Mouse (Mus musculus): ENCODE measurements around the gene Trmt1. TPM values are rescaled to one million over a fixed set of nuclear protein-coding genes. Genes with fewer than 3 reads are reported as not detected.

Trmt1 gene
- 55.3 and 56.1 TPM in 2 replicates for polyA plus RNA-seq (2015; fragmentation: Nextera tagmentation; extraction: Ambion mirVana)

- peaks cover 27% of the 10 kb centered on the region for H3K4me1 ChIP-seq (replicated peaks; ENCODE audit: insufficient read depth, low read length)
- no peak for ATAC-seq (replicated peaks; ENCODE audit: low FRiP score, low read depth)
- WGBS, result 9% methylated on average over 20 of the region's 20 CpGs
- peak; percentile 46 for DNase-seq (ENCODE audit: low spot score)
- peak within 1 kb of the TSS; percentile 100 for H3K4me3 ChIP-seq (replicated peaks; ENCODE audit: low read depth, low read length)
- no peaks in the 10 kb centered on the region for H3K27me3 ChIP-seq (ENCODE audit: insufficient read depth, low read length)
- no peak for TF ChIP-seq CTCF (IDR thresholded peaks at IDR 0.05; ENCODE audit: low read depth)
- peak within 1 kb of the TSS; percentile 82 for H3K4me2 ChIP-seq (ENCODE audit: low read length)
- no peaks in the 10 kb centered on the region for H3K36me3 ChIP-seq (ENCODE audit: insufficient read depth, low read length)
- peak within 1 kb of the TSS; percentile 97 for H3K9ac ChIP-seq (ENCODE audit: low read depth, low read length)
- H3K27ac ChIP-seq, result peak within 1 kb of the TSS; percentile 95
- no peaks in the 10 kb centered on the region for H3K9me3 ChIP-seq (replicated peaks; ENCODE audit: low read length)
Measured at GRCm38 (mm10) chr8:84686191-84687002, at the start of gene Trmt1. TSS of gene Trmt1 (plus strand) at chr8:84686307.

GRCm38 (mm10) chr8:84637946-84638554 lies 48.1 kb upstream of the Trmt1 start:
- 31% methylated on average over 8 of the region's 8 CpGs for WGBS
- Histone ChIP-seq H3K9me3 (replicated peaks; ENCODE audit: low read length) (no peaks in the 10 kb centered on the region), H3K9ac (ENCODE audit: low read depth, low read length) (peak overlapping the region; percentile 77), H3K4me3 (replicated peaks; ENCODE audit: low read depth, low read length) (peak overlapping the region; percentile 53), H3K4me1 (replicated peaks; ENCODE audit: insufficient read depth, low read length) (no peaks in the 10 kb centered on the region; the same call in 1 of the 2 replicates), H3K27ac (peak overlapping the region; percentile 89), H3K4me2 (ENCODE audit: low read length) (peak overlapping the region; percentile 87), H3K27me3 (ENCODE audit: insufficient read depth, low read length) (no peaks in the 10 kb centered on the region), H3K36me3 (ENCODE audit: insufficient read depth, low read length) (no peaks in the 10 kb centered on the region)
- peak; percentile 15 for DNase-seq (ENCODE audit: low spot score)
- no peak for ATAC-seq (replicated peaks; ENCODE audit: low FRiP score, low read depth)
- no peak for TF ChIP-seq CTCF (IDR thresholded peaks at IDR 0.05; ENCODE audit: low read depth)

DNA sequence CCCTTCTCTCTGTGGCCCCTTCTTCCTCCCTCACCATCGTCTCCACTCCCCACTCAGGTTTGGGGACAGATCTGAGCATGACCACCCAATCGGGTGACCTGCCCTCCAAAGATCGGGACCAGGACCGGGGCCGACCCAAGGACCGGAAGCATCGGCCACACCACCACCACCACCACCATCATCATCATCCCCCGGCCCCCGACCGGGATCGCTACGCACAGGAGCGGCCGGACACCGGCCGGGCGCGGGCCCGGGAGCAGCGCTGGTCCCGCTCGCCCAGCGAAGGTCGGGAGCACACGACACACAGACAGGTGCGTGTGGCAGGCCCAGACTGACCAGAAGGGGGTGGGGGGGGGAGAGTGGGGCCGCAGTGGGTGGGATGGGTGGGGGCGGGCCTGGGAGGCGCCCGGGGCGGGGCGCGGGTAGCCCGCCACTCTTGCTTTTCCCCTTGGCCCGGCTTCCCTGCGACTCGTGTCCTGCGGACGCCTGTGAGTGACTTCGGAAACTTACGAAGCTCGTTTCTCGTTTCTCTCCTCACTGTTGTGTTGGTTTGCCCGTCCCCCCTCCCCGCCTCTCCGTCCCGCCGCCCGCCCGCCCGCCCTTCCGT lies 47.4 kb upstream of the Trmt1 start:
- H3K27ac ChIP-seq, result peak overlapping the region; percentile 89
- H3K4me3 ChIP-seq (replicated peaks; ENCODE audit: low read depth, low read length), result peak overlapping the region; percentile 53
- ATAC-seq (replicated peaks; ENCODE audit: low FRiP score, low read depth) (peak; percentile 15), DNase-seq (ENCODE audit: low spot score) (no peak)
- no peaks in the 10 kb centered on the region for H3K36me3 ChIP-seq (ENCODE audit: insufficient read depth, low read length)
- H3K4me2 ChIP-seq (ENCODE audit: low read length), result peak overlapping the region; percentile 87
- H3K9me3 ChIP-seq (replicated peaks; ENCODE audit: low read length), result no peaks in the 10 kb centered on the region
- TF ChIP-seq CTCF (IDR thresholded peaks at IDR 0.05; ENCODE audit: low read depth), result no peak
- peak overlapping the region; percentile 77 for H3K9ac ChIP-seq (ENCODE audit: low read depth, low read length)
- no peaks in the 10 kb centered on the region; the same call in 1 of the 2 replicates for H3K4me1 ChIP-seq (replicated peaks; ENCODE audit: insufficient read depth, low read length)
- WGBS, result 0% methylated on average over 43 of the region's 52 CpGs
- H3K27me3 ChIP-seq (ENCODE audit: insufficient read depth, low read length), result no peaks in the 10 kb centered on the region

GRCm38 (mm10) chr8:84639162-84640009 lies 46.7 kb upstream of the Trmt1 start:
- Histone ChIP-seq H3K9ac (ENCODE audit: low read depth, low read length) (peak overlapping the region; percentile 77), H3K36me3 (ENCODE audit: insufficient read depth, low read length) (no peaks in the 10 kb centered on the region), H3K4me3 (replicated peaks; ENCODE audit: low read depth, low read length) (peak overlapping the region; percentile 53), H3K4me1 (replicated peaks; ENCODE audit: insufficient read depth, low read length) (no peaks in the 10 kb centered on the region; the same call in 1 of the 2 replicates), H3K27me3 (ENCODE audit: insufficient read depth, low read length) (no peaks in the 10 kb centered on the region), H3K9me3 (replicated peaks; ENCODE audit: low read length) (no peaks in the 10 kb centered on the region), H3K27ac (peak overlapping the region; percentile 89), H3K4me2 (ENCODE audit: low read length) (peak overlapping the region; percentile 87)
- TF ChIP-seq CTCF (IDR thresholded peaks at IDR 0.05; ENCODE audit: low read depth), result peak; percentile 65
- under 1% methylated on average over 88 of the region's 106 CpGs for WGBS
- DNase-seq (ENCODE audit: low spot score) (peak; percentile 94), ATAC-seq (replicated peaks; ENCODE audit: low FRiP score, low read depth) (peak; percentile 92)

DNA sequence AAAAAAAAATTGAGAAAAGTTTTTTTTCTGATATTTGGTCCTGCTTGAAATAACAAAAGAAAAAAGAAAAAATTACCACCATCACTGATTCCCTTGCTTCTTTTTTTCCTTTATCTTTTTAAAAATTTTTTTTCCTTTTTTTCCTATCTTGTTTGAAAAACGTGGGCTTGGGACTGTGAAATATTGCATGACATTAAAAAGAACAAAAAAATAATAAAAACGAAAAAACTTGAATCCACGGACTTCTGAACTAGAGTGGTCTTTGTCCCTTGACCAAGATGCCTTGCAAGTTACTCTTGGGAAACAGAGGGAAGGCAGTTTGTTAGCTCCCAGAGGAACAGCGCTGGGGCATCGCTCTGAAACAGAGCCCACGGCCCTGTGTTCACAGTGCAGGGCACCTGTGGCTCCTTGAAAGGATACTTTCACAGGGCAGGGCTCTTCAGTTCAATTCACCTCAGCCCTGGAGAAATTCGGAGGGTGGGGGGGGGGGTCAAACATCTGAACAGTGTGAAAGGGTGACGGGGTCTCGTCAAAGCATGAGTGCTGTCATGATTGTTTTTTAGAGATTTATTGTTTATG lies 46.0 kb upstream of the Trmt1 start:
- ATAC-seq (replicated peaks; ENCODE audit: low FRiP score, low read depth) (no peak), DNase-seq (ENCODE audit: low spot score) (no peak)
- Histone ChIP-seq H3K4me1 (replicated peaks; ENCODE audit: insufficient read depth, low read length) (no peaks in the 10 kb centered on the region; the same call in 1 of the 2 replicates), H3K4me3 (replicated peaks; ENCODE audit: low read depth, low read length) (peak overlapping the region; percentile 43), H3K27me3 (ENCODE audit: insufficient read depth, low read length) (no peaks in the 10 kb centered on the region), H3K4me2 (ENCODE audit: low read length) (peak overlapping the region; percentile 58), H3K27ac (no peak overlapping the region), H3K36me3 (ENCODE audit: insufficient read depth, low read length) (no peaks in the 10 kb centered on the region), H3K9me3 (replicated peaks; ENCODE audit: low read length) (no peaks in the 10 kb centered on the region), H3K9ac (ENCODE audit: low read depth, low read length) (no peak overlapping the region)
- 19% methylated on average over 9 of the region's 9 CpGs for WGBS
- TF ChIP-seq CTCF (IDR thresholded peaks at IDR 0.05; ENCODE audit: low read depth), result no peak
